Mouse (Mus musculus) NIH3T3 (cell line): ENCODE measurements at regions not wholly inside any gene's neighbourhood (a gene's known extent, or its start where the extent isn't known, plus 50 kb on each side); places are given as distances from the start of the nearest gene placed in this dataset.

Experiments used
- DNase-seq: peaks from one replicate; pipeline ENCODE4 v3.0.0-alpha.2; 2012; ENCODE audit warnings: low read depth

- no peak for DNase-seq
Measured at GRCm38 (mm10) chr12:25784401-25784800, 630.7 kb downstream of the Rnf144a start.

GRCm38 (mm10) chr12:25782972-25783717 is 631.9 kb downstream of the Rnf144a start:
- DNase-seq, result no peak

- DNase-seq, result no peak
Measured at GRCm38 (mm10) chr12:25771856-25772255, 643.2 kb downstream of the Rnf144a start.

- DNase-seq, result no peak
Measured at GRCm38 (mm10) chr12:25768644-25769043, 646.4 kb downstream of the Rnf144a start.

GRCm38 (mm10) chr12:25763061-25763460 is 652.0 kb downstream of the Rnf144a start:
- DNase-seq, result no peak

- no peak for DNase-seq
Measured at GRCm38 (mm10) chr12:25757014-25757413, 658.0 kb downstream of the Rnf144a start.

- DNase-seq, result no peak
Measured at GRCm38 (mm10) chr12:25733801-25734200, 636.9 kb upstream of the Id2 start.

GRCm38 (mm10) chr12:25725774-25726173 is 628.8 kb upstream of the Id2 start:
- DNase-seq, result no peak

GRCm38 (mm10) chr12:25711186-25711585 is 614.2 kb upstream of the Id2 start:
- DNase-seq, result no peak

GRCm38 (mm10) chr12:25703023-25703400 is 606.1 kb upstream of the Id2 start:
- no peak for DNase-seq

- no peak for DNase-seq
Measured at GRCm38 (mm10) chr12:25702176-25703022, 605.5 kb upstream of the Id2 start.

GRCm38 (mm10) chr12:25687063-25687462 is 590.1 kb upstream of the Id2 start:
- no peak for DNase-seq

- DNase-seq, result no peak
Measured at GRCm38 (mm10) chr12:25676631-25677030, 579.7 kb upstream of the Id2 start.

GRCm38 (mm10) chr12:25668336-25668735 is 571.4 kb upstream of the Id2 start:
- DNase-seq, result no peak

GRCm38 (mm10) chr12:25654456-25654855 is 557.5 kb upstream of the Id2 start:
- no peak for DNase-seq

- DNase-seq, result no peak
Measured at GRCm38 (mm10) chr12:25650237-25650636, 553.3 kb upstream of the Id2 start.

- DNase-seq, result no peak
Measured at GRCm38 (mm10) chr12:25628081-25628480, 531.1 kb upstream of the Id2 start.

- DNase-seq, result no peak
Measured at GRCm38 (mm10) chr12:25625858-25626257, 528.9 kb upstream of the Id2 start.

GRCm38 (mm10) chr12:25623449-25623848 is 526.5 kb upstream of the Id2 start:
- no peak for DNase-seq

- no peak for DNase-seq
Measured at GRCm38 (mm10) chr12:25621142-25621541, 524.2 kb upstream of the Id2 start.

- DNase-seq, result no peak
Measured at GRCm38 (mm10) chr12:25617521-25617920, 520.6 kb upstream of the Id2 start.

GRCm38 (mm10) chr12:25615377-25615776 is 518.4 kb upstream of the Id2 start:
- no peak for DNase-seq

GRCm38 (mm10) chr12:25613473-25613872 is 516.5 kb upstream of the Id2 start:
- no peak for DNase-seq
